Mouse (Mus musculus): ENCODE data around the gene Herc3. TPM values are rescaled to one million over a fixed set of nuclear protein-coding genes. Genes with fewer than 3 reads are reported as not detected.

Herc3 gene
- polyA plus RNA-seq, 1 experiment from 2014 or later = 6.5 TPM

- H3K27me3 ChIP-seq (ENCODE audit: control insufficient read depth, insufficient read depth, low read length) = no peaks in the 10 kb centered on the region
- 86% methylated on average over 3 of the region's 3 CpGs for WGBS
- H3K9me3 ChIP-seq (ENCODE audit: control insufficient read depth, low read length) = no peaks in the 10 kb centered on the region
- no peak overlapping the region for H3K27ac ChIP-seq (replicated peaks; ENCODE audit: low read depth, low read length)
- ATAC-seq (ENCODE audit: insufficient number of reproducible peaks, low FRiP score, low TSS enrichment, low read depth) (no peak), DNase-seq (ENCODE audit: low spot score) (no peak)
- H3K4me2 ChIP-seq (ENCODE audit: low read depth, severe bottlenecking) = no peak overlapping the region
- no peak overlapping the region for H3K4me3 ChIP-seq (ENCODE audit: low read depth, low read length)
- no peaks in the 10 kb centered on the region for H3K4me1 ChIP-seq (ENCODE audit: control insufficient read depth, insufficient read depth, low read length)
- no peak overlapping the region for H3K9ac ChIP-seq (ENCODE audit: low read length)
- no peaks in the 10 kb centered on the region for H3K36me3 ChIP-seq (ENCODE audit: control insufficient read depth, insufficient read depth, low read length)
Observed at GRCm38 (mm10) chr6:58913551-58913950, 82.3 kb downstream of the Herc3 start.

GRCm38 (mm10) chr6:58913971-58914370, 82.7 kb downstream of the Herc3 start:
- DNase-seq (ENCODE audit: low spot score) = no peak
- no peak overlapping the region for H3K27ac ChIP-seq (replicated peaks; ENCODE audit: low read depth, low read length)
- H3K4me2 ChIP-seq (ENCODE audit: low read depth, severe bottlenecking) = no peak overlapping the region
- no peaks in the 10 kb centered on the region for H3K27me3 ChIP-seq (ENCODE audit: control insufficient read depth, insufficient read depth, low read length)
- no peaks in the 10 kb centered on the region for H3K4me1 ChIP-seq (ENCODE audit: control insufficient read depth, insufficient read depth, low read length)
- no peak overlapping the region for H3K9ac ChIP-seq (ENCODE audit: low read length)
- no peak overlapping the region for H3K4me3 ChIP-seq (ENCODE audit: low read depth, low read length)
- no peak for ATAC-seq (ENCODE audit: insufficient number of reproducible peaks, low FRiP score, low TSS enrichment, low read depth)
- H3K36me3 ChIP-seq (ENCODE audit: control insufficient read depth, insufficient read depth, low read length) = no peaks in the 10 kb centered on the region
- 86% methylated on average over 5 of the region's 5 CpGs for WGBS
- H3K9me3 ChIP-seq (ENCODE audit: control insufficient read depth, low read length) = no peaks in the 10 kb centered on the region

GRCm38 (mm10) chr6:58916498-58916897, 85.2 kb downstream of the Herc3 start:
- H3K9ac ChIP-seq (ENCODE audit: low read length) = no peak overlapping the region
- H3K9me3 ChIP-seq (ENCODE audit: control insufficient read depth, low read length) = no peaks in the 10 kb centered on the region
- WGBS = 86% methylated on average over 5 of the region's 5 CpGs
- no peaks in the 10 kb centered on the region for H3K4me1 ChIP-seq (ENCODE audit: control insufficient read depth, insufficient read depth, low read length)
- DNase-seq (ENCODE audit: low spot score) (no peak), ATAC-seq (ENCODE audit: insufficient number of reproducible peaks, low FRiP score, low TSS enrichment, low read depth) (no peak)
- H3K4me3 ChIP-seq (ENCODE audit: low read depth, low read length) = no peak overlapping the region
- H3K4me2 ChIP-seq (ENCODE audit: low read depth, severe bottlenecking) = no peak overlapping the region
- no peaks in the 10 kb centered on the region for H3K36me3 ChIP-seq (ENCODE audit: control insufficient read depth, insufficient read depth, low read length)
- no peak overlapping the region for H3K27ac ChIP-seq (replicated peaks; ENCODE audit: low read depth, low read length)
- H3K27me3 ChIP-seq (ENCODE audit: control insufficient read depth, insufficient read depth, low read length) = no peaks in the 10 kb centered on the region

- DNase-seq (ENCODE audit: low spot score) = no peak
- no peaks in the 10 kb centered on the region for H3K4me1 ChIP-seq (ENCODE audit: control insufficient read depth, insufficient read depth, low read length)
- H3K27ac ChIP-seq (replicated peaks; ENCODE audit: low read depth, low read length) = no peak overlapping the region
- no peaks in the 10 kb centered on the region for H3K36me3 ChIP-seq (ENCODE audit: control insufficient read depth, insufficient read depth, low read length)
- no peak overlapping the region for H3K4me2 ChIP-seq (ENCODE audit: low read depth, severe bottlenecking)
- H3K27me3 ChIP-seq (ENCODE audit: control insufficient read depth, insufficient read depth, low read length) = no peaks in the 10 kb centered on the region
- WGBS = 85% methylated on average over 6 of the region's 6 CpGs
- no peaks in the 10 kb centered on the region for H3K9me3 ChIP-seq (ENCODE audit: control insufficient read depth, low read length)
- no peak overlapping the region for H3K4me3 ChIP-seq (ENCODE audit: low read depth, low read length)
- no peak overlapping the region for H3K9ac ChIP-seq (ENCODE audit: low read length)
- no peak for ATAC-seq (ENCODE audit: insufficient number of reproducible peaks, low FRiP score, low TSS enrichment, low read depth)
Observed at GRCm38 (mm10) chr6:58920735-58921134, 89.5 kb downstream of the Herc3 start.

GRCm38 (mm10) chr6:58921623-58922022, 90.4 kb downstream of the Herc3 start:
- no peak overlapping the region for H3K4me2 ChIP-seq (ENCODE audit: low read depth, severe bottlenecking)
- H3K27ac ChIP-seq (replicated peaks; ENCODE audit: low read depth, low read length) = no peak overlapping the region
- no peaks in the 10 kb centered on the region for H3K4me1 ChIP-seq (ENCODE audit: control insufficient read depth, insufficient read depth, low read length)
- no peak overlapping the region for H3K4me3 ChIP-seq (ENCODE audit: low read depth, low read length)
- ATAC-seq (ENCODE audit: insufficient number of reproducible peaks, low FRiP score, low TSS enrichment, low read depth) = no peak
- no peaks in the 10 kb centered on the region for H3K9me3 ChIP-seq (ENCODE audit: control insufficient read depth, low read length)
- no peak for DNase-seq (ENCODE audit: low spot score)
- 52% methylated on average over 3 of the region's 3 CpGs for WGBS
- H3K27me3 ChIP-seq (ENCODE audit: control insufficient read depth, insufficient read depth, low read length) = no peaks in the 10 kb centered on the region
- no peak overlapping the region for H3K9ac ChIP-seq (ENCODE audit: low read length)
- H3K36me3 ChIP-seq (ENCODE audit: control insufficient read depth, insufficient read depth, low read length) = no peaks in the 10 kb centered on the region

GRCm38 (mm10) chr6:58922511-58922910, 91.2 kb downstream of the Herc3 start:
- Histone ChIP-seq H3K4me1 (ENCODE audit: control insufficient read depth, insufficient read depth, low read length) (no peaks in the 10 kb centered on the region), H3K36me3 (ENCODE audit: control insufficient read depth, insufficient read depth, low read length) (no peaks in the 10 kb centered on the region), H3K4me2 (ENCODE audit: low read depth, severe bottlenecking) (no peak overlapping the region), H3K27me3 (ENCODE audit: control insufficient read depth, insufficient read depth, low read length) (no peaks in the 10 kb centered on the region), H3K27ac (replicated peaks; ENCODE audit: low read depth, low read length) (no peak overlapping the region), H3K4me3 (ENCODE audit: low read depth, low read length) (no peak overlapping the region), H3K9me3 (ENCODE audit: control insufficient read depth, low read length) (no peaks in the 10 kb centered on the region), H3K9ac (ENCODE audit: low read length) (no peak overlapping the region)
- 87% methylated on average over 5 of the region's 5 CpGs for WGBS
- ATAC-seq (ENCODE audit: insufficient number of reproducible peaks, low FRiP score, low TSS enrichment, low read depth) (no peak), DNase-seq (ENCODE audit: low spot score) (no peak)

GRCm38 (mm10) chr6:58927881-58928280, 96.6 kb downstream of the Herc3 start:
- no peak for DNase-seq (ENCODE audit: low spot score)
- Histone ChIP-seq H3K4me2 (ENCODE audit: low read depth, severe bottlenecking) (no peak overlapping the region), H3K27ac (replicated peaks; ENCODE audit: low read depth, low read length) (no peak overlapping the region), H3K4me3 (ENCODE audit: low read depth, low read length) (no peak overlapping the region), H3K36me3 (ENCODE audit: control insufficient read depth, insufficient read depth, low read length) (no peaks in the 10 kb centered on the region), H3K27me3 (ENCODE audit: control insufficient read depth, insufficient read depth, low read length) (no peaks in the 10 kb centered on the region), H3K9ac (ENCODE audit: low read length) (no peak overlapping the region), H3K4me1 (ENCODE audit: control insufficient read depth, insufficient read depth, low read length) (no peaks in the 10 kb centered on the region), H3K9me3 (ENCODE audit: control insufficient read depth, low read length) (no peaks in the 10 kb centered on the region)
- ATAC-seq (ENCODE audit: insufficient number of reproducible peaks, low FRiP score, low TSS enrichment, low read depth) = no peak
- WGBS = 89% methylated on average over 2 of the region's 2 CpGs

GRCm38 (mm10) chr6:58929911-58930431, 98.7 kb downstream of the Herc3 start:
- no peaks in the 10 kb centered on the region for H3K36me3 ChIP-seq (ENCODE audit: control insufficient read depth, insufficient read depth, low read length)
- DNase-seq (ENCODE audit: low spot score) = no peak
- no peaks in the 10 kb centered on the region for H3K9me3 ChIP-seq (ENCODE audit: control insufficient read depth, low read length)
- no peaks in the 10 kb centered on the region for H3K27me3 ChIP-seq (ENCODE audit: control insufficient read depth, insufficient read depth, low read length)
- H3K27ac ChIP-seq (replicated peaks; ENCODE audit: low read depth, low read length) = no peak overlapping the region
- H3K4me3 ChIP-seq (ENCODE audit: low read depth, low read length) = no peak overlapping the region
- no peak for ATAC-seq (ENCODE audit: insufficient number of reproducible peaks, low FRiP score, low TSS enrichment, low read depth)
- no peak overlapping the region for H3K9ac ChIP-seq (ENCODE audit: low read length)
- no peak overlapping the region for H3K4me2 ChIP-seq (ENCODE audit: low read depth, severe bottlenecking)
- no peaks in the 10 kb centered on the region for H3K4me1 ChIP-seq (ENCODE audit: control insufficient read depth, insufficient read depth, low read length)
- 84% methylated on average over 9 of the region's 9 CpGs for WGBS

GRCm38 (mm10) chr6:58931149-58931548, 99.9 kb downstream of the Herc3 start:
- no peak overlapping the region for H3K27ac ChIP-seq (replicated peaks; ENCODE audit: low read depth, low read length)
- H3K4me2 ChIP-seq (ENCODE audit: low read depth, severe bottlenecking) = no peak overlapping the region
- no peaks in the 10 kb centered on the region for H3K9me3 ChIP-seq (ENCODE audit: control insufficient read depth, low read length)
- H3K4me1 ChIP-seq (ENCODE audit: control insufficient read depth, insufficient read depth, low read length) = no peaks in the 10 kb centered on the region
- 85% methylated on average over 4 of the region's 4 CpGs for WGBS
- H3K9ac ChIP-seq (ENCODE audit: low read length) = no peak overlapping the region
- no peaks in the 10 kb centered on the region for H3K27me3 ChIP-seq (ENCODE audit: control insufficient read depth, insufficient read depth, low read length)
- ATAC-seq (ENCODE audit: insufficient number of reproducible peaks, low FRiP score, low TSS enrichment, low read depth) (no peak), DNase-seq (ENCODE audit: low spot score) (no peak)
- no peaks in the 10 kb centered on the region for H3K36me3 ChIP-seq (ENCODE audit: control insufficient read depth, insufficient read depth, low read length)
- H3K4me3 ChIP-seq (ENCODE audit: low read depth, low read length) = no peak overlapping the region
